Mouse (Mus musculus) intestine, embryonic 15.5 days (tissue): ENCODE measurements around the gene Ptpn4. TPM values are rescaled to one million over a fixed set of nuclear protein-coding genes. Genes with fewer than 3 reads are reported as not detected.

ENCODE experiments used
- ATAC-seq: fragments of 200-750 bp; cut with Nextera tagmentation; 2 replicates; pipeline ENCODE4 v1.8.0; 2017; ENCODE audit warnings: moderate TSS enrichment, moderate library complexity
- H3K27ac ChIP-seq: fragments of 300-500 bp; sonication (generic); 2 replicates; pipeline ENCODE4 v1.5.1; 2015; ENCODE audit warnings: mild to moderate bottlenecking, inconsistent platforms
- H3K27me3 ChIP-seq: fragments of 300-500 bp; sonication (generic); replicated peaks from 2 replicates; pipeline ENCODE4 v1.6.1; 2015; ENCODE audit warnings: inconsistent platforms
- H3K36me3 ChIP-seq: fragments of 300-500 bp; sonication (generic); 2 replicates; pipeline ENCODE4 v1.6.1; 2015; ENCODE audit warnings: inconsistent platforms
- H3K4me1 ChIP-seq: fragments of 300-500 bp; sonication (generic); replicated peaks from 2 replicates; pipeline ENCODE4 v1.6.1; 2015; ENCODE audit warnings: inconsistent platforms
- H3K4me2 ChIP-seq: fragments of 300-500 bp; sonication (generic); replicated peaks from 2 replicates; pipeline ENCODE4 v1.6.1; 2015; ENCODE audit warnings: mild to moderate bottlenecking, inconsistent platforms
- H3K4me3 ChIP-seq: fragments of 300-500 bp; sonication (generic); replicated peaks from 2 replicates; pipeline ENCODE4 v1.5.1; 2015; ENCODE audit warnings: inconsistent platforms
- H3K9ac ChIP-seq: fragments of 300-500 bp; sonication (generic); 2 replicates; pipeline ENCODE4 v1.6.1; 2015; ENCODE audit warnings: inconsistent platforms
- H3K9me3 ChIP-seq: fragments of 300-500 bp; sonication (generic); 2 replicates; pipeline ENCODE4 v1.6.1; 2016; ENCODE audit warnings: inconsistent platforms
- WGBS: fragments of 180-500 bp; shearing (Covaris S2); methylation state at CpG from one replicate; pipeline ENCODE4 v1.1.7; 2015; 5-methylcytosine and 5-hydroxymethylcytosine counted together
- polyA plus RNA-seq: library from polyadenylated mRNA; unstranded; fragments of >200 nt; fragmentation: Nextera tagmentation; extraction: Ambion mirVana; gene quantifications from 2 replicates; pipeline ENCODE4 v1.2.1, GENCODE M21; 2015

Gene Ptpn4
- polyA plus RNA-seq, 1 experiment from 2014 or later: 5.2 TPM

DNA sequence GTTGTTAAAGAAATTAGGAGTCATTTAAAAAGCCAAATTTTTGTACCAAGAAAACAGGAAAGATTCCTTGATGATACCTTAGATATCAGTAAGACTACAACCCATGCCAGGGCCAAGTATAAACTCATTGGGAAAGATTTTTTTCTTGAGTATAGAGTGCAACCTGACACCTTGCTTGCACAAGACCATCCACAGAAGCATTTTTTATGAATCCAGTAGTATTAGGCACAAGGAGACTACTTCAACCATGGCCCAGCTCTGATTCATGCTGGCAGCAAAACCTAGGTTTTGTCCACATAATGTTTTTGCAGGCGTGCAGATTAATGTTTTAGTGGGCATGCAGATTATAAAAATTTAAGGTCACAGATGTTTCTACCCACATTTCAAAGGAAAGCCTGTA, 46.8 kb downstream of the Ptpn4 start:
- no peaks in the 10 kb centered on the region for H3K4me1 ChIP-seq
- H3K36me3 ChIP-seq: no peaks in the 10 kb centered on the region
- H3K9ac ChIP-seq: no peak overlapping the region
- no peak overlapping the region for H3K4me3 ChIP-seq
- no peaks in the 10 kb centered on the region for H3K27me3 ChIP-seq
- ATAC-seq: no peak
- H3K4me2 ChIP-seq: no peak overlapping the region
- WGBS: 54% methylated on average over 1 of the region's 1 CpGs
- no peak overlapping the region for H3K27ac ChIP-seq
- H3K9me3 ChIP-seq: no peaks in the 10 kb centered on the region

DNA sequence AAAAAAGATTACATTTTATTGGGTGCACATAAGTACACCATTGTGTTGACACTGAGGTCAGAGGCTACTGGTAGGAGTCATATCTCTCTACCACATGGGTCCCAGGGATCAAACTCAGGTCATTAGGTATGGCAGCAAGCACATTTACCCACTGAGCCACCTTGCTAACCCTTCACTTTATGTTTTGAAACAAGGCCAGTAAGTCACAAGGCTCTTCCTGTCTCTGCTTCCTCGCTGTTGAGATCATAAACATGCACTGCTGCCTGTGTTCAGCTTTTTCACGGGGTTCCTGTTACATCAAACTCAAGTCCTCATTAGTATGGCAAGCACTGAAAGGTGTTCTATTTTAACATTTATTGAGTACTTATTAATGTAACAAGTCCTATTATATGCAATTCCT, 61.5 kb downstream of the Ptpn4 start:
- Histone ChIP-seq H3K9ac (no peak overlapping the region), H3K4me3 (no peak overlapping the region), H3K27ac (no peak overlapping the region), H3K27me3 (no peaks in the 10 kb centered on the region), H3K4me2 (no peak overlapping the region), H3K36me3 (no peaks in the 10 kb centered on the region), H3K4me1 (no peaks in the 10 kb centered on the region), H3K9me3 (no peaks in the 10 kb centered on the region)
- WGBS: 78% methylated on average over 2 of the region's 2 CpGs
- ATAC-seq: no peak

DNA sequence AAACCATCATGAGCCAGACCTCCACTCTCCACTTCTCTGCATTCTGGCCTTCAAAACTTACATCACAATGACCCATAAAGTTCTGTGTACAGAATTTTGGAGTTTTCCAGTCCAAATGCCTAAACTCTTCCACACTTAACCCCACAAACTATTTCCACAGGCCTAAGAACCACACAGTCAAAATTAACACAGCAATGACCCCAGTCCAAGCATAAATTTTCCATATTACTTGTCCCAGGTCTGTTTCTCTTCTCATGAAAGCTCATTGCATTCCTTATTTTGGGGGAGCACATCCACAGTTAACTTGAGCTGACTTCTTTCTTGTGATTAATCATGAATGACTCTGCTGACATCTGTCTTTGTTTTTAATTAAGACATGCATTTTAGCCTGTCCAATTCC, 101.7 kb downstream of the Ptpn4 start:
- no peak overlapping the region for H3K4me3 ChIP-seq
- H3K9ac ChIP-seq: no peak overlapping the region
- no peak overlapping the region for H3K4me2 ChIP-seq
- H3K36me3 ChIP-seq: peaks cover 6% of the 10 kb centered on the region
- no peaks in the 10 kb centered on the region for H3K9me3 ChIP-seq
- H3K4me1 ChIP-seq: no peaks in the 10 kb centered on the region
- no peak for ATAC-seq
- no peaks in the 10 kb centered on the region for H3K27me3 ChIP-seq
- no peak overlapping the region for H3K27ac ChIP-seq

DNA sequence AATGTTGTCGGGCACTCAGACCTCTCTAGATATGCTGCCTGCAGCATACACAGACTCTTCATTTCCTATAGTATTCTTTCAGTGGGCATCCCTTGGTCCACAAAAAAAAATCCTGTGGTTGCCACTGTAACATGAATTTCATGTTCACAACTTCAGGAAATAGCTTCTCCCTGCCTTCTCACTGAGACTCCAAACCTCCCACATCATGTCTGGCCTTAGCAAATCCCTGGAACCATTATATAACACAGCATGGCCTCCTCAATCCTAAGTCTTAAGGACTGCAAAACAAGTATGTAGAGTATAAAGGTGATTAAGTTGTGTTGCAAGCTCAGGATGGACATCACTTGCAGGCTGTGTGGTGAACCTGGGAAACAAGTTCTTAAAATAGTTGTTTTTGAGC, 102.6 kb downstream of the Ptpn4 start:
- no peak overlapping the region for H3K4me3 ChIP-seq
- H3K36me3 ChIP-seq: peaks cover 2% of the 10 kb centered on the region
- no peaks in the 10 kb centered on the region for H3K4me1 ChIP-seq
- H3K9me3 ChIP-seq: no peaks in the 10 kb centered on the region
- 93% methylated on average over 1 of the region's 1 CpGs for WGBS
- no peaks in the 10 kb centered on the region for H3K27me3 ChIP-seq
- no peak overlapping the region for H3K4me2 ChIP-seq
- H3K9ac ChIP-seq: no peak overlapping the region
- ATAC-seq: no peak
- no peak overlapping the region for H3K27ac ChIP-seq

DNA sequence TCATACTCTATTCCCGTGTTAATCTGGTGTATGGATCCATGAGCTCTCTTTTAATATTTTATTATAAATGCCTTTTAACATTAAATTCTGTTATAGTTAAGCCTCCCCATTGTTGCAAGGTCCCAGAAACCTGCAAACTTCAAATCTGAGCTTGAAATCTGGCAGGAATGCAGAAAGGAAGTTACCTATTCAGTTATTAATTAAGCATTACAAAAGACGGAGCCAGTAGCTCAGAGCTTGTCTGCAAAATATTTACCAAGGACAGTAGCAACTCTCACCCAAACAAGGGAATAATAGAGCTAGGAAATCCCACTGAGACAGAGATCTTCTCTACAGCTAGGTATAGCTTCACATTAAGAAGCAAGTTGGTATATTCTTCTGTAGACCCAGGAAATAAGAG, 106.2 kb downstream of the Ptpn4 start:
- no peaks in the 10 kb centered on the region for H3K27me3 ChIP-seq
- no peaks in the 10 kb centered on the region for H3K36me3 ChIP-seq
- no peaks in the 10 kb centered on the region for H3K4me1 ChIP-seq
- H3K9ac ChIP-seq: no peak overlapping the region
- ATAC-seq: no peak
- H3K4me2 ChIP-seq: no peak overlapping the region
- 81% methylated on average over 2 of the region's 2 CpGs for WGBS
- H3K27ac ChIP-seq: no peak overlapping the region
- no peaks in the 10 kb centered on the region for H3K9me3 ChIP-seq
- no peak overlapping the region for H3K4me3 ChIP-seq

DNA sequence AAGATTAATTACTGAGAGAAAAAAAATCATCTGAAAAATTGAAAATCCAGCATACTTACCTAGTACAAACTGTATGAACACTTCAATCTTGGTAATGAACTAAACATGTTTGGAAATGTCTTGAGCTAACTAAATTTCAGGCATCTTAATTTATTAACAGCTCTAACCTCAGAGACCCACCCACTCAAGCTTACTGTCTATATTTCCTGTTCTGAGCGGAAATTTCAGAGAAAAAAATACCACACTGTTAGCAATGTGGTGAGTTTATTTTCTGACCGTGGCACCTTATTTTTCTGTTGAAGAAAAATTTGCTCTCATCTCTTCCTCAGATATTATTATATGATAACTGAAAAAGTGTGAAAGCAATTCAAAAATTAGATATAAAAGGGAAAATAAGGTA, 124.4 kb downstream of the Ptpn4 start:
- H3K27ac ChIP-seq: no peak overlapping the region
- 79% methylated on average over 2 of the region's 2 CpGs for WGBS
- H3K27me3 ChIP-seq: no peaks in the 10 kb centered on the region
- H3K4me3 ChIP-seq: no peak overlapping the region
- H3K4me1 ChIP-seq: no peaks in the 10 kb centered on the region
- H3K4me2 ChIP-seq: no peak overlapping the region
- no peaks in the 10 kb centered on the region for H3K36me3 ChIP-seq
- no peak overlapping the region for H3K9ac ChIP-seq
- no peaks in the 10 kb centered on the region for H3K9me3 ChIP-seq
- no peak for ATAC-seq

DNA sequence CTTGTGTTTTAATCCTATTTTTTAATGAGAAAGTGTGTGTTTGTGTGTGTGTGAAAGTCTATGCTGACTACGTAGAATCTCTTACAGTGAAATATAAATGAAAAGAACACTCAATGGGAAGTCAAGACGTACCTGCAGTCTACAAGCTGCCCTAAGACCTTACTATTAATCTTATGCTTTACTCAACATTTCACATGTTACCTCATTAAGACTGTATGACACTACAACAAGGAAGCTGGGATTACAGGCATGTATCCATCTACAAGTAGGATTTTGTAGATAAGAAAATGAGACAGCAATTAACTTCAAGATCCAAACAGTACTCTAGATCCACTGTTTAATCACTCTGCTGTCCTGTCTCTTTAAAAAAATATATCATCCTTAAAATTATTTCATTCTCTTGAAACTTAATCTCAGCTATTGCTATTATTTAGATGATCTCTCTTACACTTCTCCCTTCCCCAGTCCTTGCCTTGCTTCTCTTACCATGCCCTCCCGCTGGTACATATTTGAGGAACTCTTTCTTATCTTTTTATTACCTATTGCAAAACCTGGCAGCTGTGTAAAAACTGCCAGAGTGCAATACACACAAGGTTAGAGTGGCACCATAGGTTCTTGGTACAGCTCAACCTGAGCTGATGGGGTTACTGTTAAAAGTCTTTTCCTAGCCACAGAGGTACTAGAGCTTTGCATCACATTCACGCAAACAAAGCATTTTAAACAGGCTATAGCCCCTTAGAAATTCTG, 130.8 kb downstream of the Ptpn4 start:
- 77% methylated on average over 4 of the region's 4 CpGs for WGBS
- no peaks in the 10 kb centered on the region for H3K9me3 ChIP-seq
- ATAC-seq: peak; percentile 90

DNA sequence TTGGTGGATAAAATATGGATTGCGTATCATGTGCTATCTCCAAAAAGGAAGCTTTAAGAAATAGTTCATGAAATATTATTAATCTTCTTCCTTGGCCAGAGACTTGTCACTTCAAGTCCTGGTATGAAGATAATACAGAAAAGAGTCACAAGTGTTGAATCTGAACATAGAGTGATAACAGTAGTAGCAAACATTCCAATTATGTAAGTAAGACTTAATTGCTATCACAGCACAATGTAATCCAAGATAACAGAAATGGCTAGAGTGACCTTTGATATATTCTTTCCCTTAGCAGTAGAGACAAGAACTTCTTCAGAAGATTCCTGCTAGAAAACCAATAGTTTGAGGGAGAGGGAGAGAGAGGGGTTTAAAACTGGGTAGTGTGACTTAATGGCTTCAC, 140.6 kb downstream of the Ptpn4 start:
- no peaks in the 10 kb centered on the region for H3K4me1 ChIP-seq
- no peak for ATAC-seq
- H3K36me3 ChIP-seq: no peaks in the 10 kb centered on the region
- H3K4me3 ChIP-seq: no peak overlapping the region
- WGBS: 100% methylated on average over 1 of the region's 1 CpGs
- no peak overlapping the region for H3K9ac ChIP-seq
- no peak overlapping the region for H3K27ac ChIP-seq
- no peak overlapping the region for H3K4me2 ChIP-seq
- H3K9me3 ChIP-seq: no peaks in the 10 kb centered on the region
- no peaks in the 10 kb centered on the region for H3K27me3 ChIP-seq

More for the DNA sequence above, 130.8 kb downstream of the Ptpn4 start:
- Histone ChIP-seq H3K4me2 (no peak overlapping the region), H3K27me3 (no peaks in the 10 kb centered on the region), H3K27ac (no peak overlapping the region), H3K4me3 (no peak overlapping the region), H3K9ac (no peak overlapping the region), H3K36me3 (no peaks in the 10 kb centered on the region), H3K4me1 (no peaks in the 10 kb centered on the region)

DNA sequence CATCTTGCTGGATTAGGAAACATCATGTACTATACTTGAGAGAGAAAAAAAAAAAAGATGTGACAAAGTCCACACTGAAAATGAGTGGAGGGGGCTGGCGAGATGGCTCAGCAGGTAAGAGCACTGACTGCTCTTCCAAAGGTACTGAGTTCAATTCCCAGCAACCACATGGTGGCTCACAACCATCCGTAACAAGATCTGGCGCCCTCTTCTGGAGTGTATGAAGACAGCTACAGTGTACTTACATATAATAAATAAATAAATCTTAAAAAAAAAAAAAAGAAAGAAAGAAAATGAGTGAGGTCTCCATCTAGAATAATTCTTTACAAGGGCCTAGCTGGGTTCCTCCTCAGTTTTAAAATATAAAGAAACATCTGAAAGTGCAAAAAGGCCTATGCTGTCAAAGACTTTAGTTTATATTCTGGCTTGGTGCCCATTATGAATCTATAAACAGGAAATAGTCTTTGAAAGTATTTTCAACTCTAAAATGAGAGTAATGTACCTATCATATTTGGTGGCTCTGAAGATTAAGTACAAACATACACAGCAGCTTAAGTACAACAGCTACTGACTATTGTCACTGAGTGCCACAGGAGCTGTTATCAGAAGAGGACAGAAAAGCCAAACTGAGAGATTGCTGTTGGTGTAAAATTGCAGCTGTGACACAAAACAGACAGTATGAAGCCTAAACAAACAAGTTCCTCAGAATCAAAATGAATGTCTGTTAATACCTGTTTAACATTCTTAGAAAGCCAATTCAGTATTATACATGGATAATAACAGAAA, 151.4 kb downstream of the Ptpn4 start:
- Histone ChIP-seq H3K27ac (no peak overlapping the region), H3K27me3 (no peaks in the 10 kb centered on the region), H3K4me3 (no peak overlapping the region), H3K36me3 (no peaks in the 10 kb centered on the region), H3K9ac (no peak overlapping the region), H3K4me2 (no peak overlapping the region), H3K4me1 (no peaks in the 10 kb centered on the region), H3K9me3 (no peaks in the 10 kb centered on the region)
- WGBS: 91% methylated on average over 3 of the region's 3 CpGs
- ATAC-seq: no peak

DNA sequence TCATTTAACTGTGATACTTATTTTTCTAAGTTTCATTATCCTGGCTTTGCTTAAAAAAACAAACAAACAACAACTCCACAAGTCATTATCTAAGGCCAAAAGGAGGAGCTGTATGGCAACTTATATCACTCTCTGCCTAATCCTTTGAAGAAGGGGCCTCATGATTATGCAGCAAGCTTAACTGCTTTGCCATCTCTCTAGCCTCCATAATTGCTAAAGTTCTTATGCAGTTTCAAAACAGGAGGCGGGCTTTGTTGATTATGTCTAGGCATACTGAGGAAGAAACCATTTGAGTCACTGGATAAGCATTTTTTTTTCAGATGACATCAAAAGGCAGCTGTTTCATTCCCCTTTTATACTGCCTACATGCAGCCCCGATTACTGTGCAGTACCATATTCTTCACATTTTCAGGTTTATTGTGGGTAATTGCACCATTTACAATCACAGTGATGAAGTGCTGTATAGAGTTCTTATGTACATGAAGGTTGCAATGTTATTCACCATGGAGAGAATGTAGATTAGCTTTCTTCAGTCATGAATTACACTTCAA, 155.7 kb downstream of the Ptpn4 start:
- Histone ChIP-seq H3K36me3 (no peaks in the 10 kb centered on the region), H3K9me3 (no peaks in the 10 kb centered on the region), H3K4me1 (no peaks in the 10 kb centered on the region), H3K9ac (no peak overlapping the region), H3K27me3 (no peaks in the 10 kb centered on the region), H3K4me3 (no peak overlapping the region), H3K4me2 (no peak overlapping the region), H3K27ac (no peak overlapping the region)
- ATAC-seq: no peak
- WGBS: 79% methylated on average over 2 of the region's 2 CpGs

DNA sequence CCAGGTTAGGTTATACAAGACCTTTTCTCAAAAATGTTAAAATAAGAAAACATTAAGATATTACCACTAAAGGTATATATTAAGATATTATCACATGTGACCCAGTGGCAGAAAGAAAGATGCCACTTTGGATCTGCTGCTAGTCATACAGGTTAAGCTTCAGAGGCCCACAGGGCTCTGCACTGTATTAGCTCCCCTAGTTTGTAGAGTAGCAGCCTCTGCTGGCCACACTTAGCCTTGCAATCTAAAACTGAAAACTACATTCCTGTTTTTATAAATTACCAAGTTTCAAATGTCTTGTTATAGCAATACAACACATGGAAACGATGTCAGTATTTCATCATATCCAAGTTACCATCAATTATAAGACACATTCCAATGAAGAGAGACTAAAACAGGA, 162.4 kb downstream of the Ptpn4 start:
- no peaks in the 10 kb centered on the region for H3K9me3 ChIP-seq
- peak; percentile 63; the same call in 1 of the 2 replicates for ATAC-seq
- WGBS: 80% methylated on average over 1 of the region's 1 CpGs
- no peak overlapping the region for H3K27ac ChIP-seq
- H3K36me3 ChIP-seq: no peaks in the 10 kb centered on the region
- no peaks in the 10 kb centered on the region for H3K4me1 ChIP-seq
- no peak overlapping the region for H3K4me3 ChIP-seq
- H3K27me3 ChIP-seq: no peaks in the 10 kb centered on the region
- no peak overlapping the region for H3K9ac ChIP-seq
- H3K4me2 ChIP-seq: no peak overlapping the region

DNA sequence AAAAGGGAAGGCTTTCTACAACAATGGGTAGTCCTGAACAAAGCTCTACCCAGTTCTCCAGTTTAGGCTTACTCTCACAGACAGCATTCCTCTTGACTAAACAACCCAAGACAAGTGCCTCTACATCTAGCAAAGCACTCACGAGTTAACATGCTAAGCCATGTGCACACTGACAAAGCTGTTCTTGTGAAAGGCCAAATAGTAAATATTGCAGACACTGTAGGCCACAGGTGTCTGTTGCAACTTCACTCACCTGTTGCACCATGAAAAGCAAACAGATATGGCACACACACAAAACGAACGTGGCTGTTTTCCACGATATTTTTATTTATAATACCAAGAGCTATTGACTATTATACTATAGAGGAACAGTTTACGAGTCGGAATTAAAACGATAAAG, 170.5 kb downstream of the Ptpn4 start:
- Histone ChIP-seq H3K9me3 (no peaks in the 10 kb centered on the region), H3K9ac (no peak overlapping the region), H3K4me2 (no peak overlapping the region), H3K4me1 (no peaks in the 10 kb centered on the region), H3K27me3 (no peaks in the 10 kb centered on the region), H3K27ac (no peak overlapping the region), H3K4me3 (no peak overlapping the region), H3K36me3 (no peaks in the 10 kb centered on the region)
- 85% methylated on average over 7 of the region's 7 CpGs for WGBS
- ATAC-seq: no peak

DNA sequence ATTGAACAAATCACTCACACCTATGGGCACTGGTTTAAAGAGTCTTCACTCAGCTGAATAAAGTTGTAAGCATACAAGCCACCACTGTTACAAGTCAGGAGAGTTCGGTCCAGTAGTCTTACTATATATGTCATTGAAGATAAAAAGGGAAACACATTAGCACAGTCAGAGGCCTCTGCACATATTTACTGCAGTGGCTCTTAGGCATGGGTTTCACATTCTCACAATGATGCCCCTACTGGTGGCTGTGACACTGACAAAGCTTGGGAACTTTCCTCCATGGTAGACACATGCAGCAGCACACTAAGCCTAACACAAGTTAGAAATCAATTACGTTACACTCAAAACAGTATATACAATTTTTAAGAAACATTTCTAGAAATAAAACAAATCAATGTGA, 183.1 kb downstream of the Ptpn4 start:
- Histone ChIP-seq H3K4me2 (no peak overlapping the region), H3K27ac (no peak overlapping the region), H3K9ac (no peak overlapping the region), H3K9me3 (no peaks in the 10 kb centered on the region), H3K27me3 (no peaks in the 10 kb centered on the region), H3K4me3 (no peak overlapping the region), H3K4me1 (no peaks in the 10 kb centered on the region), H3K36me3 (no peaks in the 10 kb centered on the region)
- 97% methylated on average over 2 of the region's 2 CpGs for WGBS
- no peak for ATAC-seq
